Mouse (Mus musculus) liver, embryonic 15.5 days (tissue): ENCODE data around the gene Praf2. TPM values are rescaled to one million over a fixed set of nuclear protein-coding genes. Genes with fewer than 3 reads are reported as not detected.

Source experiments
- ATAC-seq: fragments of 200-750 bp; cut with Nextera tagmentation; 2 replicates; pipeline ENCODE4 v1.8.0; 2017; ENCODE audit warnings: moderate number of reproducible peaks, mild to moderate bottlenecking, moderate library complexity; ENCODE audit not compliant: insufficient read depth
- H3K27ac ChIP-seq: fragments of 300-500 bp; sonication (generic); replicated peaks from 2 replicates; pipeline ENCODE4 v1.5.1; 2015; ENCODE audit warnings: mild to moderate bottlenecking, inconsistent platforms
- H3K27me3 ChIP-seq: fragments of 300-500 bp; sonication (generic); 2 replicates; pipeline ENCODE4 v1.6.1; 2015; ENCODE audit warnings: mild to moderate bottlenecking, inconsistent platforms
- H3K36me3 ChIP-seq: fragments of 300-500 bp; sonication (generic); replicated peaks from 2 replicates; pipeline ENCODE4 v1.6.1; 2015; ENCODE audit warnings: moderate library complexity, mild to moderate bottlenecking, inconsistent platforms
- H3K4me1 ChIP-seq: fragments of 300-500 bp; sonication (generic); replicated peaks from 2 replicates; pipeline ENCODE4 v1.6.1; 2015; ENCODE audit warnings: inconsistent platforms
- H3K4me2 ChIP-seq: fragments of 300-500 bp; sonication (generic); 2 replicates; pipeline ENCODE4 v1.6.1; 2015; ENCODE audit warnings: moderate library complexity, mild to moderate bottlenecking, inconsistent platforms
- H3K4me3 ChIP-seq: fragments of 300-500 bp; sonication (generic); replicated peaks from 2 replicates; pipeline ENCODE4 v1.5.1; 2015; ENCODE audit warnings: mild to moderate bottlenecking, inconsistent platforms
- H3K9ac ChIP-seq: fragments of 300-500 bp; sonication (generic); 2 replicates; pipeline ENCODE4 v1.6.1; 2015; ENCODE audit warnings: moderate library complexity, mild to moderate bottlenecking, inconsistent platforms
- H3K9me3 ChIP-seq: fragments of 300-500 bp; sonication (generic); replicated peaks from 2 replicates; pipeline ENCODE4 v1.6.1; 2016; ENCODE audit warnings: inconsistent platforms
- WGBS: fragments of 180-500 bp; shearing (Covaris S2); methylation state at CpG from one replicate; pipeline ENCODE4 v1.1.7; 2015; ENCODE audit warnings: mixed read lengths; ENCODE audit not compliant: insufficient replicate concordance; 5-methylcytosine and 5-hydroxymethylcytosine counted together
- polyA plus RNA-seq: library from polyadenylated mRNA; unstranded; fragments of >200 nt; fragmentation: Nextera tagmentation; extraction: Ambion mirVana; gene quantifications from 2 replicates; pipeline ENCODE4 v1.2.1, GENCODE M21; 2015

The Praf2 gene
- polyA plus RNA-seq, 1 experiment from 2014 or later = 5.8 TPM

GRCm38 (mm10) chrX:7763631-7764393 lies 35.6 kb downstream of the Praf2 start:
- 10% methylated on average over 21 of the region's 22 CpGs for WGBS
- ATAC-seq = no peak
- H3K4me3 ChIP-seq = peak overlapping the region; percentile 72

GRCm38 (mm10) chrX:7764657-7765280 lies 36.5 kb downstream of the Praf2 start:
- H3K4me3 ChIP-seq = peak overlapping the region; percentile 72
- no peaks in the 10 kb centered on the region for H3K27me3 ChIP-seq
- H3K36me3 ChIP-seq = peaks cover 22% of the 10 kb centered on the region; the same call in 1 of the 2 replicates
- 31% methylated on average over 9 of the region's 9 CpGs for WGBS
- no peaks in the 10 kb centered on the region for H3K9me3 ChIP-seq
- peak overlapping the region; percentile 81 for H3K4me2 ChIP-seq
- peaks cover 52% of the 10 kb centered on the region for H3K4me1 ChIP-seq
- no peak for ATAC-seq
- H3K27ac ChIP-seq = peak overlapping the region; percentile 80; the same call in 1 of the 2 replicates
- no peak overlapping the region for H3K9ac ChIP-seq

More at GRCm38 (mm10) chrX:7763631-7764393, 35.6 kb downstream of the Praf2 start:
- Histone ChIP-seq H3K27ac (peak overlapping the region; percentile 80; the same call in 1 of the 2 replicates), H3K4me1 (peaks cover 42% of the 10 kb centered on the region), H3K27me3 (no peaks in the 10 kb centered on the region), H3K9ac (peak overlapping the region; percentile 67; the same call in 1 of the 2 replicates), H3K4me2 (peak overlapping the region; percentile 81), H3K9me3 (no peaks in the 10 kb centered on the region), H3K36me3 (peaks cover 17% of the 10 kb centered on the region; the same call in 1 of the 2 replicates)

GRCm38 (mm10) chrX:7765281-7765670 lies 37.0 kb downstream of the Praf2 start:
- Histone ChIP-seq H3K27ac (0 out of 2 replicates have a peak overlapping the region, but pooled peaks have one; percentile 51), H3K36me3 (peaks cover 22% of the 10 kb centered on the region; the same call in 1 of the 2 replicates), H3K27me3 (no peaks in the 10 kb centered on the region), H3K4me1 (peaks cover 55% of the 10 kb centered on the region), H3K9ac (no peak overlapping the region), H3K4me3 (peak overlapping the region; percentile 72), H3K9me3 (no peaks in the 10 kb centered on the region), H3K4me2 (peak overlapping the region; percentile 81)
- no peak for ATAC-seq
- 24% methylated on average over 13 of the region's 13 CpGs for WGBS

DNA sequence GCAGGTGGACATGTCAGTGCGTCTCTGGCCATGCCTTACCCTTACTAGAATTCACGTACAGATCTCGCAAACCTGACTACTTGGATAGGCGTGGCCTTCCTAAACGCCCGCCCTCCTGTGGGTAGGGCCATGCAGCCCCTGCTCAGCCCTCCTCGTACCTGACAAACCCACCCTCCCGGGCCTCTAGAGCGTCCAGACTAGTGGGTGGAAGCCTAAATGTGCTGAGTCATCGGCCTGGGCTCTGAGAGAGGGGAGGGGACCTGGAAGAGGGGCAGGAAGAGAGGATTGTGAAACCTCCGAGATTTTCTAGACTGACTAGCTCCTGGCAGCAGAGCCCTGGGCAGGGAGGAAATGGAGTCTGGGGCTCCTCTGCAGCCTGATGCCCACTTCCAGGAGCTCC lies 37.5 kb downstream of the Praf2 start:
- peak; percentile 35 for ATAC-seq
- H3K27ac ChIP-seq = peak overlapping the region; percentile 51
- no peaks in the 10 kb centered on the region for H3K9me3 ChIP-seq
- H3K4me3 ChIP-seq = peak overlapping the region; percentile 72
- WGBS = 9% methylated on average over 11 of the region's 11 CpGs
- no peaks in the 10 kb centered on the region for H3K27me3 ChIP-seq
- peak overlapping the region; percentile 81 for H3K4me2 ChIP-seq
- H3K9ac ChIP-seq = no peak overlapping the region
- H3K4me1 ChIP-seq = peaks cover 55% of the 10 kb centered on the region
- H3K36me3 ChIP-seq = peaks cover 24% of the 10 kb centered on the region; the same call in 1 of the 2 replicates

GRCm38 (mm10) chrX:7769302-7770017 lies 41.2 kb downstream of the Praf2 start:
- no peak overlapping the region for H3K9ac ChIP-seq
- WGBS = 38% methylated on average over 7 of the region's 7 CpGs
- H3K4me2 ChIP-seq = peak overlapping the region; percentile 13; the same call in 1 of the 2 replicates
- peaks cover 43% of the 10 kb centered on the region for H3K36me3 ChIP-seq
- peaks cover 36% of the 10 kb centered on the region for H3K4me1 ChIP-seq
- peak overlapping the region; percentile 72 for H3K27ac ChIP-seq
- H3K4me3 ChIP-seq = no peak overlapping the region
- no peaks in the 10 kb centered on the region for H3K27me3 ChIP-seq
- H3K9me3 ChIP-seq = no peaks in the 10 kb centered on the region
- ATAC-seq = peak; percentile 42

GRCm38 (mm10) chrX:7772766-7773165 lies 44.5 kb downstream of the Praf2 start:
- peaks cover 22% of the 10 kb centered on the region for H3K4me1 ChIP-seq
- no peak for ATAC-seq
- no peak overlapping the region for H3K27ac ChIP-seq
- H3K9me3 ChIP-seq = no peaks in the 10 kb centered on the region
- H3K4me3 ChIP-seq = no peak overlapping the region
- 35% methylated on average over 2 of the region's 2 CpGs for WGBS
- H3K36me3 ChIP-seq = peaks cover 30% of the 10 kb centered on the region
- H3K4me2 ChIP-seq = no peak overlapping the region
- H3K9ac ChIP-seq = no peak overlapping the region
- no peaks in the 10 kb centered on the region for H3K27me3 ChIP-seq

GRCm38 (mm10) chrX:7775501-7776205 lies 47.4 kb downstream of the Praf2 start:
- H3K9me3 ChIP-seq = no peaks in the 10 kb centered on the region
- no peak overlapping the region for H3K9ac ChIP-seq
- no peak for ATAC-seq
- 61% methylated on average over 9 of the region's 9 CpGs for WGBS
- no peak overlapping the region for H3K4me3 ChIP-seq
- no peak overlapping the region for H3K4me2 ChIP-seq
- H3K27me3 ChIP-seq = no peaks in the 10 kb centered on the region
- 0 out of 2 replicates have a peak overlapping the region, but pooled peaks have one; percentile 94 for H3K27ac ChIP-seq
- H3K4me1 ChIP-seq = peaks cover 28% of the 10 kb centered on the region
- peaks cover 20% of the 10 kb centered on the region for H3K36me3 ChIP-seq

DNA sequence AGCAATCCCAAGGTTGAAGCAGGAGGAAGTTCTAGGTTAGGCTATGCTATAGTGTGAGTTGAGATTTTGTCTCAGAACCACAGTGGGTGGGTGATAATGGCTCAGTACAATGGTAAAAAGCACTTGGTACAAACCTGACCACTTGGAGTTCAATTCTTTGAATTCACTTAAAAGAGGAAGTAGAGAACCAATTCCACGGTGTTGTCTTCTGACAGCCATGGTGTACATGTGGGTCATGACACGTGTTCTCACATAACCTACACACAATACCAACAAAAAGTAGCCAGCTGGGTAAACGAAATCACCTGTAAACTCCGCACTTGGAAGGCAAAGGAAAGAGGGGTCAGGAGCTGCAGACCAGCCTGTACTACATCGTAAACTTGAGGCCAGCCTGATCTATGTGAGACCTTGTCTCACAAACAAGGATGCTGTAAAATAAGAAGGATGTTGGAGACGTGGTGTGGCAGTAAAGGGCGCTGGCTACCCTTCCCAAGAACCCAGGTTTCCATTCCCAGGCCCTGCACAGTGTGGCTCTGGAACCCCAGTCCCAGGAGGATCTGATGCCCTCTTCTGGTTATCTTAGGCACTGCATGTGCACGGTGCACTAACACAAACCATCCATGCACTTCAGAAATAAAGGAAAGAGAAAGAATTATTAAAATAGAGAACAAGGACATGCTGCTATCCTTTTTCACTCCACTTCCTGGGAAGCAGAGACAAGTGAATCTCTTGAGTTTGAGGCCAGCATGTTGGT lies 48.3 kb downstream of the Praf2 start:
- Histone ChIP-seq H3K9me3 (no peaks in the 10 kb centered on the region), H3K4me2 (no peak overlapping the region), H3K36me3 (peaks cover 12% of the 10 kb centered on the region), H3K9ac (no peak overlapping the region), H3K27ac (peak overlapping the region; percentile 94), H3K27me3 (no peaks in the 10 kb centered on the region), H3K4me1 (peaks cover 32% of the 10 kb centered on the region), H3K4me3 (no peak overlapping the region)
- 34% methylated on average over 8 of the region's 8 CpGs for WGBS
- peak; percentile 38; the same call in 1 of the 2 replicates for ATAC-seq

- 21% methylated on average over 7 of the region's 7 CpGs for WGBS
- Histone ChIP-seq H3K4me1 (peaks cover 32% of the 10 kb centered on the region), H3K9me3 (no peaks in the 10 kb centered on the region), H3K27ac (peak overlapping the region; percentile 94), H3K27me3 (no peaks in the 10 kb centered on the region), H3K4me3 (0 out of 2 replicates have a peak overlapping the region, but pooled peaks have one; percentile 10), H3K9ac (no peak overlapping the region), H3K4me2 (peak overlapping the region; percentile 56), H3K36me3 (peaks cover 3% of the 10 kb centered on the region; the same call in 1 of the 2 replicates)
- ATAC-seq = peak; percentile 91
Observed at GRCm38 (mm10) chrX:7778450-7779244, 50.4 kb downstream of the Praf2 start.
